Mouse (Mus musculus) liver, embryonic 14.5 days (tissue): ENCODE measurements around the gene Igfbp7. TPM values are rescaled to one million over a fixed set of nuclear protein-coding genes. Genes with fewer than 3 reads are reported as not detected.

Source experiments
- ATAC-seq: fragments of 200-750 bp; cut with Nextera tagmentation; 2 replicates; pipeline ENCODE4 v1.8.0; 2017; ENCODE audit warnings: moderate number of reproducible peaks, mild to moderate bottlenecking, moderate library complexity; ENCODE audit not compliant: insufficient read depth
- DNase-seq, 3 experiments: peaks; one replicate each; pipeline ENCODE4 v3.0.0-alpha.2; 2012 to 2013; ENCODE audit warnings: low read depth in 3 of 3, low spot score in 3 of 3
- H3K27ac ChIP-seq: fragments of 300-500 bp; sonication (generic); 2 replicates; pipeline ENCODE4 v1.5.1; 2014; ENCODE audit warnings: moderate library complexity, mild to moderate bottlenecking, control low read depth, inconsistent platforms
- H3K27me3 ChIP-seq: fragments of 300-500 bp; sonication (generic); 2 replicates; pipeline ENCODE4 v1.6.1; 2014; ENCODE audit warnings: mild to moderate bottlenecking, low read length, moderate library complexity; ENCODE audit not compliant: control insufficient read depth, insufficient read depth
- H3K36me3 ChIP-seq: fragments of 300-500 bp; sonication (generic); replicated peaks from 2 replicates; pipeline ENCODE4 v1.6.1; 2014; ENCODE audit warnings: low read depth; ENCODE audit not compliant: control insufficient read depth, insufficient read depth
- H3K4me1 ChIP-seq, 2 experiments: fragments of 200-500 bp in 1 of 2; fragments of 300-500 bp in 1 of 2; sonication (generic) in 1 of 2; replicated peaks; 2 replicates each; pipeline ENCODE4 v1.6.1; 2012 to 2014; ENCODE audit warnings: antibody characterized with exemption in 1 of 2, inconsistent platforms in 1 of 2, low read length in 1 of 2; ENCODE audit not compliant: control insufficient read depth in 2 of 2, insufficient read depth in 2 of 2
- H3K4me2 ChIP-seq: fragments of 300-500 bp; sonication (generic); 2 replicates; pipeline ENCODE4 v1.6.1; 2014; ENCODE audit warnings: low read depth, mild to moderate bottlenecking, control low read depth, moderate library complexity
- H3K4me3 ChIP-seq, 2 experiments: fragments of 200-500 bp in 1 of 2; fragments of 300-500 bp in 1 of 2; sonication (generic) in 1 of 2; 2 replicates each; pipeline ENCODE4 v1.5.1; 2012 to 2014; ENCODE audit warnings: low read depth in 2 of 2, low read length in 2 of 2, mild to moderate bottlenecking in 2 of 2, control low read depth in 1 of 2, inconsistent platforms in 1 of 2, moderate library complexity in 1 of 2; ENCODE audit not compliant: insufficient read depth in 1 of 2
- H3K9ac ChIP-seq: fragments of 300-500 bp; sonication (generic); replicated peaks from 2 replicates; pipeline ENCODE4 v1.6.1; 2014; ENCODE audit warnings: mild to moderate bottlenecking, control low read depth, moderate library complexity
- H3K9me3 ChIP-seq: fragments of 300-500 bp; sonication (generic); 2 replicates; pipeline ENCODE4 v1.6.1; 2016; ENCODE audit warnings: low read length, mixed read lengths; ENCODE audit not compliant: control insufficient read depth
- CTCF ChIP-seq: IDR thresholded peaks from 2 replicates; pipeline ENCODE4 v1.5.1; 2016; ENCODE audit warnings: antibody characterized with exemption, low read depth, control low read depth
- EP300 ChIP-seq: IDR thresholded peaks from 2 replicates; pipeline ENCODE4 v1.6.1; 2016; ENCODE audit warnings: antibody characterized with exemption, low read depth
- WGBS: fragments of 180-500 bp; shearing (Covaris S2); extraction: QIAGEN DNeasy Blood & Tissue Kit; methylation state at CpG from one replicate; pipeline ENCODE4 v1.1.7; 2014; ENCODE audit not compliant: insufficient replicate concordance; 5-methylcytosine and 5-hydroxymethylcytosine counted together
- polyA plus RNA-seq, 2 experiments: library from polyadenylated mRNA; depleted of rRNA in 1 of 2; stranded (reverse) in 1 of 2; unstranded in 1 of 2; fragments of >200 nt; fragmentation: Nextera tagmentation in 1 of 2; extraction: Ambion mirVana in 1 of 2; gene quantifications; 2 replicates each; pipeline versions ENCODE4 v1.2.1 to v1.2.3; 2012 to 2014

Igfbp7 gene
- polyA plus RNA-seq, 2 experiments: 14.5 to 16.7 TPM

DNA sequence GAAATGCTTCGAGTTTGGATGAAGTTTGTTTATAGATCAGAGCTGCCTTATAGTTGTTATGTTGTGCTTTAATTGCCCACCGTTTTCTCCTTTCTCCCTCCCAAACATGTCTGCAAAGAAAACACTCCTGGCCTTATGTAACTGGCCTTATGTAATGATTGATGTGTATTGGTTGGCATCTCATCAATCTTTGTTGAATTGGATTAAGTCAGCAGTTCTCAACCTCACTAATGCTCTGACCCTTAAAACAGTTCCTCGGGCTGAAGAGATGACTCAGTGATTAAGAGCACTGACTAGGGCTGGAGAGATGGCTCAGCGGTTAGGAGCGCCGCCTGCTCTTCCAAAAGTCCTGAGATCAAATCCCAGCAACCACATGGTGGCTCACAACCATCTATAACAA, 92.9 kb downstream of the Igfbp7 start:
- TF ChIP-seq CTCF (no peak), EP300 (no peak)
- Histone ChIP-seq H3K36me3 (peaks cover 35% of the 10 kb centered on the region), H3K27me3 (no peaks in the 10 kb centered on the region), H3K4me2 (no peak overlapping the region), H3K9me3 (no peaks in the 10 kb centered on the region), H3K9ac (no peak overlapping the region), H3K27ac (no peak overlapping the region), H3K4me3 (no peak overlapping the region), H3K4me1 (peaks cover 2 to 5% of the 10 kb centered on the region in 2 experiments; a peak in 3 of 4 replicates)
- 84% methylated on average over 6 of the region's 6 CpGs for WGBS
- DNase-seq (no peak), ATAC-seq (no peak)

DNA sequence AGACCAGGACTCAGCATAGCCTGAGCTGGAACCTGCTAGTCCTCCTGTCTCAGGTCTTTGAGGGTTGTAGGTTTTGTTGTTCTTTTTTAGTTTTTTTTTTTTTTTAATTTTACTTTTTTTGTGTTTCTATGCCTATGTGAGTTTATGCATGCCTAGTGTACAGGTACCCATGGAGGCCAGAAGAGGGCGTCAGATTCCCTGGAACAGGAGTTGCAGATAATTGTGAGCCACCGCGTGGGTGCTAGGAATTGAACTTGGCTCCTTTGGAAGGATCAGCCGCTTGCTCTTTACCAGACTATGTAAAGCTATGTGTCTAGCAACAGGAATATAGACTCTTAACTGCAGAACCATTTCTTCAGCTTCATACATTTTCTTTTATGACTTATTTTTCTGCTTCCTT, 93.6 kb downstream of the Igfbp7 start:
- 86% methylated on average over 4 of the region's 4 CpGs for WGBS
- H3K4me1 ChIP-seq: peaks cover 2 to 5% of the 10 kb centered on the region in 2 experiments; a peak in 3 of 4 replicates
- ATAC-seq (no peak), DNase-seq (no peak)
- peaks cover 31% of the 10 kb centered on the region for H3K36me3 ChIP-seq
- no peak overlapping the region for H3K27ac ChIP-seq
- no peak overlapping the region for H3K4me2 ChIP-seq
- H3K9me3 ChIP-seq: no peaks in the 10 kb centered on the region
- H3K4me3 ChIP-seq: no peak overlapping the region
- TF ChIP-seq CTCF: no peak
- TF ChIP-seq EP300: no peak
- no peaks in the 10 kb centered on the region for H3K27me3 ChIP-seq
- no peak overlapping the region for H3K9ac ChIP-seq

DNA sequence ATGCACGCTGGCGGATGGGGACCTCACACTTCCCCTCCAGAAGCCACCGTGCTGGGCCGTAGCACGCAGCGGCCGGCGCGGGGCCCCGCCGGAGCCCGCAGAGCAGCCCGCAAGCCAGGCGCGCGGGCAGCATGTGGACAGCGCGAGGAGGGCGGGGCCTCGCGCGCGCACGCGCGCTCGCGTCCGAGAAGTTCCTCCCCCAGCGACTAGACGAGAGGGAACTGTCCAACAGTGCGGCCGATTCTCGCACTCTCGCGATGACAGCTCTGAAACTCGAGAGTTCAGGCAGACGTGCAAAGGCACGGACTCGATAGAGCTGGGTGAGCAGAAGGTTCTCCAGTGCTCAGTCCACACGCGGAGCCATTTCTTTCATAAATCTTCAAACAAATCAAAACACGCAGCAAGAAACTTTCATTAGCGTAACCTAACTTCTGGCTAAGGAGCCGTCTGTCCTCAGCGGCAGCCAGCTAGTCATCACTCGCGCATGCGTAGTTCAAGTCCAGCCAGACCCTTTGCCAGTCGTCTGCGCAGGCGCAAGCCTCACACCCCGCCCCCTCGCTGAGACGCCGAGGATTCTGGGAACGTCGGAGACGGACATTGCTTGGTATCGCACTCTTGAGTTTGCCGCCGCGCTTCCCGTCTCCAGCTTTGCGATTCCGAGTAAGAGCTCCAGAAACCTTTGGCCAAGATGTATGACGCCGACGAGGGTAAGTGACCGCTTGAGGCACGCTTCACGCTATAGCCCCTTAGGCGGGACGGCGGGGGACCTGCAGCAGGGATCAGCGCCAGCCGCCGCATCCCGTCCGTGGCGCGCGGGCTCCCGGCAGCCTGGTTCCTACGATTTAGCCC, 97.7 kb downstream of the Igfbp7 start, which contains the start of the genes Noa1 and Polr2b:
Gene Noa1 (minus strand): TSS at position 161 of the 849 bp plus-strand sequence.
Gene Polr2b (plus strand): TSS at position 224 of the 849 bp plus-strand sequence.
- under 1% methylated on average over 85 of the region's 85 CpGs for WGBS
- Histone ChIP-seq H3K27ac (peak within 1 kb of the TSS; percentile 82), H3K9ac (peak within 1 kb of the TSS; percentile 83), H3K4me3 (peak within 1 kb of the TSS; percentile 96 to 99), H3K36me3 (peaks cover 29% of the 10 kb centered on the region), H3K9me3 (no peaks in the 10 kb centered on the region), H3K4me1 (peaks cover 11 to 17% of the 10 kb centered on the region in 2 experiments), H3K27me3 (no peaks in the 10 kb centered on the region), H3K4me2 (peak within 1 kb of the TSS; percentile 99)
- peak; percentile 95 to 97 (median 95) for DNase-seq
- ATAC-seq: peak; percentile 90
- TF ChIP-seq CTCF (peak; percentile 26), EP300 (no peak; the same call in 1 of the 2 replicates)

DNA sequence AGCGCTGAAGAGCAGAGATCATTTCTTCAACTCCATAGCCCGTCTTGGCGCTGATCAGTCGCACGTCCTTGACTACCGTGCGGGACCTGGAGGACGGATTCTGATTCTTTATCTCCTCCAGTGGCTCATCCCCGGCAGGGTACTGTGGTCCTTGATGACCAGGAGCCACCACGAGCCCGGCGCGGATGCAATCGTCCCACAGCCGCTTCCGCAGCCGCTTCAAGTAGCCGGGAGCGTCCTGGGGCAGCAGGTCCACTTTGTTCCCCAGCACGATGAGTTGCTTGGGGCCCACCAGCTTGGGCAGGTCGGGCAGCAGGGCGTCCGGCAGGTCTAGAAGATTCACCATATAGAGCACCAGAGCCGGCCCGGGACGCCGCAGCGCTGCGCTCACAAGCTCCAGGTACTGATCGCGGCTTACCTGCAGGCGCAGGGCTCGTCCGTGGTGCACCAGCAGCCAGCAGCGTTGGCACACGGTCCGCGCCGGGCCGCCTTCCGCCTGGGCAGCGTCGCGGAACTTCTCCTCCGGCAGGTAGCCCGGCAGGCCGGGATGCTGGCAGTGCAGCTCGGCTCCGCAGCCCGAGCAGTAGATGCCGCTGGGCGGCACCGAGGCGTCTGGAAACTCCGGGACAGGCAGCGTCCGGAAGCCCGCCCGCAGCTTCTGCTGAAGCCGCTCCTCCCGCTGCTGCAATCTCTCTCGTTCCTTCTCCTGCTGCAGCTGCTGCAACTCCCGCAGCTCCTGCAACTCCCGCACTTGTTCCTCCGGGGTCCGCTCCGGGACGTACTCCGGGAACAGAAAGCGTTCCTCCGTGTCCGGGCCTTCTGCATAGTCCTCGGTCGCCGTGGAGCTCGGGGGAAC, 98.6 kb downstream of the Igfbp7 start:
- H3K27ac ChIP-seq: no peak overlapping the region
- no peaks in the 10 kb centered on the region for H3K27me3 ChIP-seq
- peaks cover 11 to 17% of the 10 kb centered on the region in 2 experiments for H3K4me1 ChIP-seq
- TF ChIP-seq CTCF (no peak), EP300 (no peak)
- peak overlapping the region; percentile 77 for H3K9ac ChIP-seq
- DNase-seq (no peak), ATAC-seq (peak; percentile 34; the same call in 1 of the 2 replicates)
- peak overlapping the region; percentile 99 for H3K4me2 ChIP-seq
- peak overlapping the region; percentile 96 to 99 for H3K4me3 ChIP-seq
- under 1% methylated on average over 76 of the region's 76 CpGs for WGBS
- peaks cover 24% of the 10 kb centered on the region for H3K36me3 ChIP-seq
- H3K9me3 ChIP-seq: no peaks in the 10 kb centered on the region
